Mouse (Mus musculus) megakaryocyte, embryonic 14.5 days (primary cell): ENCODE measurements around the gene Pllp. TPM values are rescaled to one million over a fixed set of nuclear protein-coding genes. Genes with fewer than 3 reads are reported as not detected.

Experiments used
- H3K27me3 ChIP-seq: replicated peaks from 2 replicates; pipeline ENCODE3; 2012; ENCODE audit warnings: inconsistent platforms
- H3K36me3 ChIP-seq: replicated peaks from 2 replicates; pipeline ENCODE3; 2012; ENCODE audit warnings: low read length, inconsistent platforms, mixed read lengths
- H3K4me1 ChIP-seq: 2 replicates; pipeline ENCODE4 v1.6.1; 2012; ENCODE audit warnings: inconsistent platforms
- H3K4me3 ChIP-seq: replicated peaks from 2 replicates; pipeline ENCODE3; 2012; ENCODE audit warnings: moderate library complexity, mild to moderate bottlenecking, inconsistent platforms
- H3K9me3 ChIP-seq: 2 replicates; pipeline ENCODE4 v1.6.1; 2012; ENCODE audit warnings: inconsistent platforms
- FLI1 ChIP-seq: IDR thresholded peaks from 2 replicates; pipeline ENCODE4 v1.6.1; 2012; ENCODE audit warnings: low read length, inconsistent platforms, mixed read lengths
- GATA1 ChIP-seq: IDR thresholded peaks from 3 replicates; pipeline ENCODE4 v1.6.1; 2012; ENCODE audit warnings: mixed read lengths, low read length, inconsistent platforms, borderline replicate concordance
- polyA plus RNA-seq: library from polyadenylated mRNA; stranded (reverse); fragments of >175 nt; gene quantifications from 2 replicates; pipeline ENCODE4 v1.2.3, GENCODE M21; 2012; ENCODE audit warnings: low replicate concordance; ENCODE audit not compliant: insufficient read depth

Pllp gene
- polyA plus RNA-seq, 1 experiment: not detected

DNA sequence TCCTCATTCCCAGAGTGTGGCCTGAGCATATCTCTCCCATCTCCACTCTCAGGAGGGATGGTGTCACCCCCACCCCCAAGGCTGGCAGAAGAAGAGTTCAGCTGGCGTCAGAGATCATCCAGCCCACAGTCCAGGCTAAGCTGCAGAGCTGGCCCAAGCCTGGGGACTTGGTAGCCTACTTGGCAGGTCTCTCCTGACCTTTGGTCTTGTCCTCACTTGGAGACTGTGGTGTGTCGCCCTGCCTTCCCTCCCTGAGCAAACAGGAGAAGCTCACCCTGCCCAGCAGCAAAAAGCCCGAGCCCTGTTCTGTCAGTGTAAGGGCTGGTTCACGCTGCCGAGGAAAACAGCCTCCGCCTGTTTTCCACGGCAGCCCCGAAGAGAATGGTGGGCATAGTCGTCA is 10.1 kb downstream of the Pllp start:
- peaks cover 23% of the 10 kb centered on the region for H3K4me1 ChIP-seq
- TF ChIP-seq FLI1 (no peak), GATA1 (no peak)
- peaks cover 62% of the 10 kb centered on the region for H3K27me3 ChIP-seq
- H3K9me3 ChIP-seq: no peaks in the 10 kb centered on the region
- no peak overlapping the region for H3K4me3 ChIP-seq
- no peaks in the 10 kb centered on the region for H3K36me3 ChIP-seq

DNA sequence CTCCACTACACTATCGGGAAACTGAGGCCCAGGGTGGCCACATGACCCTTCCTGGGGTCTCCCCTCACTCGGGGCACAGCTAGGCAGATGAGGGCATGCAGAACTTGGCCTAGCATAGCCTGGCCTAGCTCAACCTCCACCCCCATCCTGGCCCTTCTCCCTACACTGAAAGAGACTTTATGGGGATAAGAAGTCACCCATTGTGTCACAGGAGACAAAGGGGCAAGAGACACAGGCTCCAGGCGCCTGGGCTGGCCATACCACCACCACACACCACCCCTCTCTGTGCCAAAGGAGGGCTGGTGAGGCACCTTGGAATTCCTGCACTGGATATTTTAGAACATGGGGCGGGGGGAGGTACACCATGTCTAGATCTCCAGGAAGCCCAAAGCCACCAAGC is 11.8 kb downstream of the Pllp start:
- peaks cover 12% of the 10 kb centered on the region for H3K9me3 ChIP-seq
- no peak for TF ChIP-seq GATA1
- peaks cover 55% of the 10 kb centered on the region for H3K27me3 ChIP-seq
- no peaks in the 10 kb centered on the region for H3K36me3 ChIP-seq
- no peak overlapping the region for H3K4me3 ChIP-seq
- peaks cover 23% of the 10 kb centered on the region for H3K4me1 ChIP-seq

DNA sequence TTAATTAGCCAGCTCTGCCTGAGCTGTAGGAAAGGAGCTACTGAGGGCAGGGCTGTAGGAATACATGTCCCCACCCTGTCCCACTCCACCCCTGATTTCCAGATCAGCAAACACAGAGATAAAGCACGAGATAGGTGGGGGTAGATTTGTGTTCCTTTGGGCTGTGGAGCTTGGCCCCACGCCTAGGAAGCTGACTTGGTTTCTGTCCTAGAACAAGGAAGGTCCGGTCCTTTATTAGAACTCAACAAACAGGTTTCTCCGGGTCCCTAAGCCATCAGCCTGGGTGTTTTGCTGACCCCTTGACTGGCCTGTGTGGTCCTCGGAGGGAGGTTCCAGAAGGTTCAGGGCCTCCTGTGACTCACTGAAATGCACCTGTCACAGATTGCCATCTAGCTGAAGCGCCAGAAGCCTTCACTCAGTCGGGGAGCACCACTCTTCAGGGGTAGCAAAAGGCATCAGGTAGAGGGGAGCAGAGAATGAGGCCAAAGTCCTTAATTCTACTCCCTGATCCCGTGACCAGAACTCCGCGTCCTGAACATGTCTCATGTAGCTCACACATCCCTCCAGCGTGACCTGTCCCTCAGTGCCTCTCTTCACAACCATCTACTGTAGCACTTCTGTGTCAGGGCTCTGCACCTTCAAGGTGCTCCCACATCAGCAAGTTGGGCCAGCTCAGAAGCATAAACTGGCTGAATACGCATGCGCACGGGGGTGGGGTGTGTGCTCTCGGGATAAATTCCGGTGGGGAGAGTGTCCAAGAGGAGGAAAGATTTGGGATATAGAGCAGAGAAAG is 13.2 kb downstream of the Pllp start:
- Histone ChIP-seq H3K9me3 (peaks cover 14% of the 10 kb centered on the region), H3K4me3 (no peak overlapping the region), H3K4me1 (peaks cover 23% of the 10 kb centered on the region), H3K36me3 (no peaks in the 10 kb centered on the region), H3K27me3 (peaks cover 55% of the 10 kb centered on the region)
- no peak for TF ChIP-seq GATA1
- TF ChIP-seq FLI1: no peak

GRCm38 (mm10) chr8:94680414-94680813 is 15.7 kb downstream of the Pllp start:
- H3K36me3 ChIP-seq: peaks cover 11% of the 10 kb centered on the region

GRCm38 (mm10) chr8:94678582-94678981 is 17.5 kb downstream of the Pllp start:
- TF ChIP-seq GATA1: no peak
- no peak for TF ChIP-seq FLI1
- H3K4me1 ChIP-seq: peaks cover 10% of the 10 kb centered on the region
- H3K36me3 ChIP-seq: peaks cover 27% of the 10 kb centered on the region
- H3K27me3 ChIP-seq: peaks cover 34% of the 10 kb centered on the region
- H3K9me3 ChIP-seq: peaks cover 14% of the 10 kb centered on the region
- no peak overlapping the region for H3K4me3 ChIP-seq

More at GRCm38 (mm10) chr8:94680414-94680813, 15.7 kb downstream of the Pllp start:
- no peak overlapping the region for H3K4me3 ChIP-seq
- TF ChIP-seq FLI1: no peak
- no peak for TF ChIP-seq GATA1
- H3K27me3 ChIP-seq: peaks cover 43% of the 10 kb centered on the region
- H3K4me1 ChIP-seq: peaks cover 22% of the 10 kb centered on the region
- peaks cover 14% of the 10 kb centered on the region for H3K9me3 ChIP-seq

GRCm38 (mm10) chr8:94675923-94676322 is 20.2 kb downstream of the Pllp start:
- H3K4me3 ChIP-seq: no peak overlapping the region
- TF ChIP-seq FLI1 (no peak), GATA1 (no peak)
- peaks cover 14% of the 10 kb centered on the region for H3K9me3 ChIP-seq
- peaks cover 53% of the 10 kb centered on the region for H3K36me3 ChIP-seq
- peaks cover 9% of the 10 kb centered on the region for H3K27me3 ChIP-seq
- H3K4me1 ChIP-seq: peaks cover 5% of the 10 kb centered on the region

GRCm38 (mm10) chr8:94674384-94674783 is 21.7 kb downstream of the Pllp start:
- H3K4me1 ChIP-seq: peaks cover 5% of the 10 kb centered on the region
- TF ChIP-seq GATA1: no peak
- TF ChIP-seq FLI1: no peak
- H3K27me3 ChIP-seq: peaks cover 3% of the 10 kb centered on the region
- H3K9me3 ChIP-seq: peaks cover 3% of the 10 kb centered on the region; the same call in 1 of the 2 replicates
- H3K4me3 ChIP-seq: no peak overlapping the region
- peaks cover 61% of the 10 kb centered on the region for H3K36me3 ChIP-seq

GRCm38 (mm10) chr8:94666456-94667308 is 29.4 kb downstream of the Pllp start, which contains the start of gene Arl2bp:
TSS of gene Arl2bp (plus strand) at chr8:94666600.
- H3K9me3 ChIP-seq: no peaks in the 10 kb centered on the region
- H3K36me3 ChIP-seq: peaks cover 31% of the 10 kb centered on the region
- TF ChIP-seq FLI1 (no peak), GATA1 (no peak)
- peak within 1 kb of the TSS; percentile 91 for H3K4me3 ChIP-seq
- H3K27me3 ChIP-seq: no peaks in the 10 kb centered on the region
- H3K4me1 ChIP-seq: peaks cover 19% of the 10 kb centered on the region

DNA sequence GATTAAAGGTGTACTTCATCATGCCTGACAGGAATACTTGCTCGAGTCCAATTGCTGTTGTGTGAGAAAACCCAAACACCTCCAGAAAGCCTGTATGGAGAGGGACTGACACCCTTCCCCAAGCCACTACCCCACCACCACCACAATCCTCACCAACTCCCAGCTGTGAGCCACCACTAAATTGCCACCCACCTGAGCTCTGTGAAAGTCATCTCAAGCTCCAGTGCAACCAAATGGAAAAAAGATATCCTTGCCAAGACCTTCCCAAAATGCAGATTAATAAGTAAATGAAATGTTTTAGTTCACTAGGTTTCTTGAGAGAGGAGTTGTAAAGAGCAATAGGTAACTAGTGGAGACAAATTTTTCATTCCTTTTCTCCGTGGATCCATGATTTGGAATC is 31.4 kb downstream of the Pllp start:
- Histone ChIP-seq H3K27me3 (no peaks in the 10 kb centered on the region), H3K4me1 (peaks cover 19% of the 10 kb centered on the region), H3K36me3 (peaks cover 35% of the 10 kb centered on the region), H3K4me3 (no peak overlapping the region), H3K9me3 (no peaks in the 10 kb centered on the region)
- TF ChIP-seq FLI1 (no peak), GATA1 (no peak)

DNA sequence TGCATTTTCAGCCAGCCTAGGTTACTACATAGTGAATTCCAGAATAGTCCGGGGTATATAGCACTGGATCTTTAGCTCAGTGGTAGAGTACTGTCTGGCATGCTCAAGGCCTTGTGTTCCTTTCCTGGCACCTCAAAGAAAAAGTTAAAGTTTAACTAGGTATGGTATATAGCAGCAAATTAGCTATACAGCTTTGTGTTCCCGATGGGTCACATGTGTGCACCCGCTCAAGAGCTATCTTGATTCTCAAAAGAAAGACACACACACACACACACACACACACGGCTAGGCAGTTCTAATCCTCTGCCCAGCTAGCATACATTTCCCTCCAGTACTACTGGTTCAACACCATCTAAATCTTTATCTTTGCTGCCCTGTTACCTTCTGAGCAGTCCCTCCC is 35.7 kb downstream of the Pllp start:
- Histone ChIP-seq H3K27me3 (no peaks in the 10 kb centered on the region), H3K9me3 (no peaks in the 10 kb centered on the region), H3K4me1 (no peaks in the 10 kb centered on the region), H3K4me3 (no peak overlapping the region), H3K36me3 (peaks cover 58% of the 10 kb centered on the region)
- no peak for TF ChIP-seq GATA1
- no peak for TF ChIP-seq FLI1
